Mouse (Mus musculus) urinary bladder, postnatal 4 days (tissue): ENCODE measurements around the gene Rasef.
"Not testable (repeated sequence)": the region's sequence is repeated elsewhere in the genome, so short reads cannot be mapped to it uniquely, and the experiment has no call there.

Experiments
- DNase-seq, 2 experiments: peaks; one replicate each; pipeline ENCODE4 v3.0.0; 2021 to 2022; ENCODE audit warnings: low spot score in 2 of 2

Gene Rasef

GRCm38 (mm10) chr4:73790260-73791185 is at the start of gene Rasef:
TSS of gene Rasef (minus strand) at chr4:73790994.
- DNase-seq, result peak; percentile 61 to 69

- DNase-seq, result no peak
Observed at GRCm38 (mm10) chr4:73826587-73826986, 35.8 kb upstream of the Rasef start.

- no peak for DNase-seq
Observed at GRCm38 (mm10) chr4:73791186-73791540, 369 bp upstream of the Rasef start.

GRCm38 (mm10) chr4:73789534-73789933 is 1.3 kb downstream of the Rasef start:
- no peak for DNase-seq

GRCm38 (mm10) chr4:73788076-73788730 is 2.6 kb downstream of the Rasef start:
- DNase-seq, result no peak

- DNase-seq, result no peak
Observed at GRCm38 (mm10) chr4:73784147-73784546, 6.6 kb downstream of the Rasef start.

GRCm38 (mm10) chr4:73781061-73781460 is 9.7 kb downstream of the Rasef start:
- DNase-seq, result no peak

GRCm38 (mm10) chr4:73775266-73775665 is 15.5 kb downstream of the Rasef start:
- no peak for DNase-seq

GRCm38 (mm10) chr4:73773831-73774810 is 16.7 kb downstream of the Rasef start:
- no peak for DNase-seq

- no peak for DNase-seq
Observed at GRCm38 (mm10) chr4:73772028-73772427, 18.8 kb downstream of the Rasef start.

GRCm38 (mm10) chr4:73770592-73770991 is 20.2 kb downstream of the Rasef start:
- no peak for DNase-seq

- DNase-seq, result no peak
Observed at GRCm38 (mm10) chr4:73768156-73768555, 22.6 kb downstream of the Rasef start.

- no peak for DNase-seq
Observed at GRCm38 (mm10) chr4:73748219-73748618, 42.6 kb downstream of the Rasef start.

GRCm38 (mm10) chr4:73739439-73739838 is 51.4 kb downstream of the Rasef start:
- DNase-seq, result no peak

- no peak for DNase-seq
Observed at GRCm38 (mm10) chr4:73719819-73720218, 71.0 kb downstream of the Rasef start.

- DNase-seq, result no peak
Observed at GRCm38 (mm10) chr4:73718761-73719160, 72.0 kb downstream of the Rasef start.

GRCm38 (mm10) chr4:73683216-73683615 is 107.6 kb downstream of the Rasef start, which contains the start of gene Gm428:
TSS of gene Gm428 (plus strand) at chr4:73683516.
- not testable (repeated sequence) for DNase-seq

GRCm38 (mm10) chr4:73668054-73668453 is 122.7 kb downstream of the Rasef start, which contains the start of gene Gm11239:
TSS of gene Gm11239 (plus strand) at chr4:73668354.
- DNase-seq, result not testable (repeated sequence)
